Mouse (Mus musculus) layer of hippocampus, adult 18-20 months (tissue): ENCODE data around the gene Ttc12. TPM values are rescaled to one million over a fixed set of nuclear protein-coding genes. Genes with fewer than 3 reads are reported as not detected.

Experiments used
- DNase-seq, 2 experiments: peaks; one replicate each; pipeline ENCODE4 v3.0.0; 2022; ENCODE audit warnings: low spot score in 2 of 2
- total RNA-seq, 2 experiments: library from RNA; stranded (reverse); gene quantifications; 2 replicates each; pipeline ENCODE4 v1.2.3; 2021

The Ttc12 gene
- total RNA-seq, 2 experiments from 2014 or later, result 1.4 to 1.9 TPM

GRCm38 (mm10) chr9:49490609-49491008 is 4.6 kb upstream of the Ttc12 start:
- peak in 1 of 2 experiments; percentile 54 for DNase-seq

- DNase-seq, result peak; percentile 68 to 88
These were observed 3.2 kb upstream of the Ttc12 start for GRCm38 (mm10) chr9:49488912-49489895.

GRCm38 (mm10) chr9:49488258-49488657 is 2.2 kb upstream of the Ttc12 start:
- no peak for DNase-seq

GRCm38 (mm10) chr9:49487657-49487943 is 1.6 kb upstream of the Ttc12 start:
- DNase-seq, result no peak

GRCm38 (mm10) chr9:49486805-49487656 is 1.0 kb upstream of the Ttc12 start:
- no peak for DNase-seq

- peak in 1 of 2 experiments; percentile 57 for DNase-seq
These were observed 654 bp downstream of the Ttc12 start for GRCm38 (mm10) chr9:49485250-49485891.

- no peak for DNase-seq
These were observed 2.7 kb downstream of the Ttc12 start for GRCm38 (mm10) chr9:49483316-49483715.

- no peak for DNase-seq
These were observed 13.9 kb downstream of the Ttc12 start for GRCm38 (mm10) chr9:49472126-49472525.

GRCm38 (mm10) chr9:49470946-49471345 is 15.1 kb downstream of the Ttc12 start:
- no peak for DNase-seq

GRCm38 (mm10) chr9:49470006-49470405 is 16.0 kb downstream of the Ttc12 start:
- no peak for DNase-seq

GRCm38 (mm10) chr9:49456136-49456535 is 29.9 kb downstream of the Ttc12 start:
- DNase-seq, result no peak

- DNase-seq, result no peak
These were observed 33.6 kb downstream of the Ttc12 start for GRCm38 (mm10) chr9:49452396-49452795.

GRCm38 (mm10) chr9:49450491-49450890 is 35.5 kb downstream of the Ttc12 start:
- no peak for DNase-seq

- peak in 1 of 2 experiments; percentile 26 for DNase-seq
These were observed 43.4 kb downstream of the Ttc12 start for GRCm38 (mm10) chr9:49442621-49443020.

- DNase-seq, result no peak
These were observed 58.5 kb downstream of the Ttc12 start for GRCm38 (mm10) chr9:49427478-49427877.

- no peak for DNase-seq
These were observed 59.1 kb downstream of the Ttc12 start, which contains the start of gene Ankk1 for GRCm38 (mm10) chr9:49426921-49427320. Gene Ankk1 (minus strand): TSS chr9:49427021.

GRCm38 (mm10) chr9:49425585-49425984 is 60.4 kb downstream of the Ttc12 start:
- DNase-seq, result no peak

- DNase-seq, result no peak
These were observed 62.2 kb downstream of the Ttc12 start for GRCm38 (mm10) chr9:49423866-49424265.

GRCm38 (mm10) chr9:49410621-49411020 is 75.4 kb downstream of the Ttc12 start:
- DNase-seq, result no peak

GRCm38 (mm10) chr9:49407028-49407427 is 79.0 kb downstream of the Ttc12 start:
- DNase-seq, result no peak

GRCm38 (mm10) chr9:49403711-49404110 is 82.3 kb downstream of the Ttc12 start:
- no peak for DNase-seq
